Mouse (Mus musculus): ENCODE results near the gene Ift88.

Ift88 gene

DNA sequence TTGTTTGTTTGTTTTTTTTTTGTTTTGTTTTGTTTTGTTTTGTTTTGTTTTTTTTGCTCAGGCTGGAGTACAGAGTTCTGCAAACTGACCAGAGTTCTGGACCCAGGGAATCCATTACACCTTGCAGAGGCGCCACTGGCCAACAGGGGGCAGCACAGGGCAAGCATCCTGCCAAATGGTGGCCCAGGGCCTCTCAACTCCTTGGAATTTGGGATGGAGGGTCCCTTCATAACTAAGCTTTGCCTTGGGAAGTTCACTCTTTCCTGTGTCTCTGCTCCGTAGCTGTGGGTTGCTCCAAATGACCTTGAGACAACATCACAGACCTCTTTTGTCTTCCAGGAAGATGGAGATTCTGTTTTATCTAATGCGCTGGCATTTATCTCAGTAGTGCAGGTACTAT lies 109.4 kb downstream of the Ift88 start:
- no peak for DNase-seq (ENCODE audit: low read depth)

DNA sequence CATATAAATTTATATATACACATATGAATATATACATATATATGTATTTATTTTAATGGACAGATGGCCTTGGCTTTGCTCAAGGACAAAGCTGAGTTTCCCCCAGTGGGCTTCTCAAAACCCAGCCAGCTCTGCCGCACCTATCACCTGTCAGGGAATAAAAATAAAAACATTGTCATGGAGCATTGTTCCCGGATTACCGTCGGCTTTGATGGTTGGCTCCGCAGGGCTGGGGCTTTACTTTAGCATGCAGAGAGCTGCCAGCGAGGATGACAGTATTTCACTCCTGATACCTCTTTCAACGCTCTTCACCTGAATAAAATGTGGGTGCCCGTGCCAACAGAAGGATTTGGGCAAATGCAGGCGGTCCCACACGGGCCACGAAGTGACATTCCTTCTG lies 110.0 kb downstream of the Ift88 start:
- DNase-seq (ENCODE audit: low read depth) = no peak

- DNase-seq (ENCODE audit: low read depth) = no peak
These were observed 110.5 kb downstream of the Ift88 start for GRCm38 (mm10) chr14:57534346-57534745.

DNA sequence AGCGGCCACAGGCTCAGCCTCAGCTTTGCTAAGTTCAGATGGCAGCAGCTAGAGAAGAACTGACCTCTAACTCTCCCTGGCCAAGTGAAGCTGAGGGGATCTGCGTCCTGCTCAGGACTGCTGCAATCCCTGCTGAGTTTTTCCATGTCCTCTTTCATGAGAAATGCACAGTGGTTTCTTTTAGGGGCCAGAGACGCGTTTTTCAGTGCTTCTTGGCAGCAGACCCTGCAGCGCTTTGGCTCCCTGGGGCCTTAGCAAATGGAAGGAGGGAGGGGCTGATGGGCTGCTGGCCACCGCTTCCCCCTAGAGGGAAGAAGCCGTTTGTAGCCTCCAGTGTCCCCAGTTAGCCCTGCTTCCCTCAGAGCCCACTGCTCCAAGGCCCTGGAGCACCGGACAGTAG lies 111.1 kb downstream of the Ift88 start:
- no peak for DNase-seq (ENCODE audit: low read depth)

- no peak for DNase-seq (ENCODE audit: low read depth)
These were observed 111.8 kb downstream of the Ift88 start for GRCm38 (mm10) chr14:57535646-57536045.

DNA sequence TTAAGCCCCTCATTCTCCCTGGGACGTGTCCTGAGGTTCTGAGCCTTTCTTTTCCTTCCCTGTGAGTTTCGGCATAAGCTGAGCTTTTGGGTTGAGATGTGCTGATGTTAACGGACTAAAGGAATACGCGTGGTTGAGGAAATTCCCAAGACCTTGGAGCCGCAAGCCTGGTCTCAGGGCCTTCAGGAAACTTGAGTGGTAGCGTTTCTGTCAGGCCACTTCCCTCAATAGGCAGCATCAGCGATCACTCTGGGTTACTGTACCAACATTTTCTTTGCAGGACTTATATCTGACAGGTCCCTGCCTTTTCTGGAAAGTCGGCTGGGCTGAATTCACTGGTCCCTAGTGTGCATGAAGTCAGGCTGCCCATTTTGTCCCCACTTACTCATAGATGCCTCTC lies 113.0 kb downstream of the Ift88 start:
- no peak for DNase-seq (ENCODE audit: low read depth)

- DNase-seq (ENCODE audit: low read depth) = no peak
These were observed 113.6 kb downstream of the Ift88 start for GRCm38 (mm10) chr14:57537261-57538015.

- DNase-seq (ENCODE audit: low read depth) = no peak
These were observed 116.8 kb downstream of the Ift88 start for GRCm38 (mm10) chr14:57540683-57541082.

GRCm38 (mm10) chr14:57542231-57542630 lies 118.4 kb downstream of the Ift88 start:
- no peak for DNase-seq (ENCODE audit: low read depth)

GRCm38 (mm10) chr14:57543420-57544039 lies 119.7 kb downstream of the Ift88 start:
- DNase-seq (ENCODE audit: low read depth) = no peak

GRCm38 (mm10) chr14:57545526-57545925 lies 121.7 kb downstream of the Ift88 start:
- no peak for DNase-seq (ENCODE audit: low read depth)

- DNase-seq (ENCODE audit: low read depth) = no peak
These were observed 122.3 kb downstream of the Ift88 start for GRCm38 (mm10) chr14:57546131-57546530.

DNA sequence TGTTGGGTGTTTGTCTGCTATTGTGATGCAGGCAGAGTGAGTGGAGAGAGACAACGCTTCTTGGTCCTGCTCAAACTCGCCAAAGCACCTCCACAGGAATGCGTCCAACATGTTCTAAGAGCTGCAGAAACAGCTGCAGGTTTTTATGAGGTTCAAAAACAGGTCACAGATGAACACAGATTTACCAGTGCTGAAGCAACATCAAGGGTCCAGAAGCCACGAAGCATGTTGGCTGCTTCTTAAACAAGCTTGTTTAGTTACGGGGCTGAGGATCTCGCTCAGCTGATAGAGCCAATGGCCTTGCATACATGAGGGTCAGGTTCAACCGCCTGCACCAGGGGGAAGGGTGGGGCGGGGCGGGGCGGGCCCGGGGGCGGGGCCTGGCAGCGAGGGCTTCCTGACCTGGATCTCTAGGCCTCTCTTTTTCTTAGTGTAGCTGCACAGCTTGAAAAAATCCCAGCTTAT lies 122.7 kb downstream of the Ift88 start:
- DNase-seq (ENCODE audit: low read depth) = no peak

DNA sequence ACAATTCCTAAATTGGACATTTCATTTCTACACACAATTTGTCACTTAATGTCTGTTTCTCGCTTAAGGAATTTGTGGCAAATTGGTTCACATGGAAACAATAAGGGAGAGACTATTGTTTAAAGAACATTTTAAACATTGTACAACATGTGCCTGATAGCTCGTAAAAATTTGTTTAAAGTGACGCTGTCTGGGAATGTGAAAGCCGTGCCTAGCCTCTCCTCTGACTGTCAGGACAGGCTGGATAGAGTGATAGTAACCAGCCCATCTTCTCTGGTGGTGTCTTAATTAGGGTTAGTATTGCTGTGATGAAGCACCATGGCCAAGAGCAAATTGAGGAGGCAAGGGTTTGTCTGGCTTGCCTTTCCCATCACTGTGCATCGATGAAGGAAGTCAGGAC lies 123.2 kb downstream of the Ift88 start:
- DNase-seq (ENCODE audit: low read depth) = no peak

GRCm38 (mm10) chr14:57552945-57553344 lies 129.1 kb downstream of the Ift88 start:
- no peak for DNase-seq (ENCODE audit: low read depth)

GRCm38 (mm10) chr14:57554434-57554833 lies 130.6 kb downstream of the Ift88 start:
- no peak for DNase-seq (ENCODE audit: low read depth)

DNA sequence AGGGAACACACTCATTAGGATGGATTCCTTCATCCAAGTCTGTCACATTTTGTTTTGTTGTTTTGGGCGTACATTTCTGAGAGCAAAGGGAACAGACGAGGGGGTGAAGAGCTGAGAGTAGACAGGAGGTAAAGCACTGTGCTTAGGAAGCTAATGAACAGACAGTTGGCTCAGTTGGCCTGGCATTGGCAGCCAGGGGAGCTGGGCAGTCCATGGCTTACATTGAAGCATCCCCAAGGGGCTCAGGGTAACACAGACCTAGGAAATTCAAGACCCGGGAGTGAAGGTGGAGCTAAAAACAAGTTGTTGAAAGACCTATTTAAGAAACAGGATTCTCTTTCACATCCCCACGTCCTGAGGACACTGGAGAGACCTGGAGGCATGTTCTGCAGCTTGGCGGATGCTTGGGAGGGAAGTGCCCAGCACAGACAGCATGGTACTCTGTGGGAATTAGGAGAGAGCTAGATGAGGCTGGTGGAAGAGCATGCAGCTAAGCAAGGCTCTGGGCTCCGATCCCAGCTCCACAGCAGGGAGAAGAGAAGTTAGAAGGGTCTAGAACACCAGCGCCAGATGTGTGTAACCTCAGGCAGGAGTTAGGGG lies 131.7 kb downstream of the Ift88 start:
- no peak for DNase-seq (ENCODE audit: low read depth)

GRCm38 (mm10) chr14:57556922-57557321 lies 133.1 kb downstream of the Ift88 start:
- no peak for DNase-seq (ENCODE audit: low read depth)

GRCm38 (mm10) chr14:57565626-57566025 lies 141.8 kb downstream of the Ift88 start:
- DNase-seq (ENCODE audit: low read depth) = no peak

All from fibroblast of lung, adult 2 months (primary cell).